Mouse (Mus musculus): ENCODE results near the gene Ppp4r3a. TPM values are rescaled to one million over a fixed set of nuclear protein-coding genes. Genes with fewer than 3 reads are reported as not detected.
A peak's percentile ranks its signal among the peaks of the same experiment; 100 is the strongest.

Gene Ppp4r3a
- total and polyA plus RNA-seq, 2 experiments from 2014 or later, result 16.4 to 36.1 TPM

DNA sequence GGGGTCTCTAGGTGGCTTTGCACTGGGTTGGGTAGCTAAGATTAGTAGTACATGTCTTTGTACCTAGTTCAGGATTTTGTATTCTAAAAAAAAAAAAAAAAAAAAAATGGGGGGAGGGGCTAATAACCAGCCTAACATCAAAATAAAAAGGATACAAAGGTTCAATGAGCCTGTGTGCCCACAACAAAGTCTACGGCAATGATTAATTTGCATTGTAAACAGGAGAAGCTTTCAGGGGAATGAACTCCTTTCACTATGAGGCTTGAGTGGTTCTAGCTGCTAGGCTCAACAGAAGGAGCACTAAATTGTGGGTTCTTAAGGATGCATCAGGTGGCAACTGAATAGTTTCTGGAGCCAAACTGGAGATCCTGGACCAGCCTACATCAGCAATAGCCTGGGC is 17.2 kb downstream of the Ppp4r3a start:
- TF ChIP-seq CTCF (IDR thresholded peaks at IDR 0.05), result no peak
- no peak overlapping the region for H3K9ac ChIP-seq (replicated peaks; ENCODE audit: low read length, poor library complexity, severe bottlenecking)
- no peak overlapping the region for H3K4me2 ChIP-seq (ENCODE audit: low read depth, low read length, poor library complexity, severe bottlenecking)
- 77% methylated on average over 1 of the region's 1 CpGs for WGBS
- H3K4me3 ChIP-seq (ENCODE audit: low read depth, low read length), result no peak overlapping the region
- H3K36me3 ChIP-seq (ENCODE audit: insufficient read depth, low read length), result peaks cover 11% of the 10 kb centered on the region; the same call in 1 of the 2 replicates
- DNase-seq (ENCODE audit: low spot score) (no peak), ATAC-seq (ENCODE audit: low FRiP score) (no peak)
- no peak overlapping the region for H3K27ac ChIP-seq (ENCODE audit: low read depth, low read length)
- no peaks in the 10 kb centered on the region for H3K9me3 ChIP-seq (ENCODE audit: low read length)
- no peaks in the 10 kb centered on the region for H3K27me3 ChIP-seq (ENCODE audit: insufficient read depth, low read length)
- H3K4me1 ChIP-seq (ENCODE audit: insufficient read depth, low read length), result no peaks in the 10 kb centered on the region

- peaks cover 41% of the 10 kb centered on the region for H3K36me3 ChIP-seq (ENCODE audit: insufficient read depth, low read length)
- H3K4me3 ChIP-seq (ENCODE audit: low read depth, low read length), result no peak overlapping the region
- H3K27me3 ChIP-seq (ENCODE audit: insufficient read depth, low read length), result no peaks in the 10 kb centered on the region
- H3K27ac ChIP-seq (ENCODE audit: low read depth, low read length), result no peak overlapping the region
- H3K9me3 ChIP-seq (ENCODE audit: low read length), result no peaks in the 10 kb centered on the region
- H3K4me2 ChIP-seq (ENCODE audit: low read depth, low read length, poor library complexity, severe bottlenecking), result no peak overlapping the region
- H3K4me1 ChIP-seq (ENCODE audit: insufficient read depth, low read length), result no peaks in the 10 kb centered on the region
- DNase-seq (ENCODE audit: low spot score) (no peak), ATAC-seq (ENCODE audit: low FRiP score) (no peak)
- no peak overlapping the region for H3K9ac ChIP-seq (replicated peaks; ENCODE audit: low read length, poor library complexity, severe bottlenecking)
- TF ChIP-seq CTCF (IDR thresholded peaks at IDR 0.05), result no peak
Observed at GRCm38 (mm10) chr12:101039956-101040355, 43.5 kb downstream of the Ppp4r3a start.

DNA sequence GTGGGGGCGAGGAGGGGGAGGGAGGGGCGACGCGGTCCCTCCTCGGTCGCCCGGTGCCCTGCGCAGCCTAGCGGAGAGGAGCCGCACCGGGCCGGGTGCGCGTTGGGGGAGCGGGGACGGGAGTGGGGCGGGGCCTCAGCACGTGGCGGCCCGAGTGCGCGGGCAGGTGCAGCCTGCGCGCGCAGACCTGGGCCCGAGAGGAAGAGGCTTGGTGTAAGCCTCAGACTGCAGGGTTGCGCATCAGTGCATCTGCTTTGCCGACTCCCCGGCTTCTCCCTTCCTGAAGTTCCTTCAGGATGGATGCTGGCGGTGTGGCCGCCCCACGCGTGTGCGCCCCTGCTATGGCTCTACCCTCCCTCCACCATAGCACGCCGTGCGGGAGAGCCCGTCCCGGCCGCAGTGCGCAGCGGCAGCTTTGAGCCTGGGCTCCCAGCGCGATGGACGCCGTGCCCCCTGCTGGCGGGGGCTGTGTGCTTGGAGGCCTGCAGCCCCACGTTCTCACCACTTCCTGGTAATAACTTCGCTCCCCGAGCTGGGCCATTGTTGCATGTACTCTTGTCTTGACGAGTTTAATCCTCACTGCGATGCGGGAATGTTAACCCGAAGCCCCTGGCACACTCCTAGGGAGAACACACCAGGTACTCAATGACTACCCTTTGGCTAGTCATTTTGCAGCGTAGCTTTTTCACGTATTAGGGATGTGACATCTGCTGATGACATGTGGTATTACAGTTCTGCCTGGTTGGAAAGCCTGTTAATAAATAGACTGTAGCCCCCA is 54.4 kb downstream of the Ppp4r3a start, which contains the start of gene Ccdc88c:
Ccdc88c (minus strand) TSS at position 103 of the 778 bp plus-strand sequence.
- Histone ChIP-seq H3K4me1 (ENCODE audit: insufficient read depth, low read length) (peaks cover 10% of the 10 kb centered on the region; the same call in 1 of the 2 replicates), H3K9ac (replicated peaks; ENCODE audit: low read length, poor library complexity, severe bottlenecking) (peak within 1 kb of the TSS; percentile 74), H3K4me3 (ENCODE audit: low read depth, low read length) (peak within 1 kb of the TSS; percentile 82), H3K9me3 (ENCODE audit: low read length) (no peaks in the 10 kb centered on the region), H3K27me3 (ENCODE audit: insufficient read depth, low read length) (no peaks in the 10 kb centered on the region), H3K36me3 (ENCODE audit: insufficient read depth, low read length) (no peaks in the 10 kb centered on the region), H3K27ac (ENCODE audit: low read depth, low read length) (peak within 1 kb of the TSS; percentile 77), H3K4me2 (ENCODE audit: low read depth, low read length, poor library complexity, severe bottlenecking) (peak within 1 kb of the TSS; percentile 85)
- peak; percentile 95 for DNase-seq (ENCODE audit: low spot score)
- ATAC-seq (ENCODE audit: low FRiP score), result peak; percentile 89
- peak; percentile 78 for TF ChIP-seq CTCF (IDR thresholded peaks at IDR 0.05)
- 0% methylated on average over 44 of the region's 56 CpGs for WGBS

DNA sequence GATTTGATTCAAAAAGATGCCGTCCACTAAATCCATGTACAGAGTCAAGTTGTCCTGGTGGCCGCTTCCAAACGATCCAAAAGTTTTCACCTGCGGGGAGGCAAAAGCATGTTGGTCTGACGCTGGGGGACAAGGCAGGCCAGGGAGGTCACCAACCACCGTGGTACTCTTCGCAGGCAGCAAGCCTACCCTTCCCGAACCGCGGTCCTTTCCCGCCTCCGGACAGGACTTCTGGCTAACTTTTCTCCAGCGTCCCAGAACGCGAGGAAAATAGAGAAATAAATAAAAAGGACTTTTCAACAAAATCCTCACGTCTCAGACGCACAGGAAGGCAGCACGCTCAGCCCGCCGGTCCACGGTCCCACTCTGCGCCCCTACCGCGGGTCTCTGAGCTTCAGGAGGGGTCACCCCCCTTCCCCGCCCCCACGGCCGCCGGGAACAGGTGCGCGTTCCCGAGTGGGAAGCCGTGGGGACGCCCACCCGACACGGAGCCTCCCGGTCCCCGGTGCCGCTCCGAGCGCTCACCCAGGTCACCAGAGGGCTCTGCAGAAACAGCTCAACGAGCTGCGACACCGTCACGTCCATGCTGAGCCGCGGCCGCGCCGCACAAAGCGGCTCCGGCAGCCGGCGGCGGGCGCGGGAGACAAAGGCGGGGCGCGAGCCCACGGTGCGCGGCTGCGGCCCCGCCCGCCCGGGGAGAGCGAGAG is 55.1 kb downstream of the Ppp4r3a start:
- peaks cover 10% of the 10 kb centered on the region; the same call in 1 of the 2 replicates for H3K4me1 ChIP-seq (ENCODE audit: insufficient read depth, low read length)
- ATAC-seq (ENCODE audit: low FRiP score) (no peak), DNase-seq (ENCODE audit: low spot score) (no peak)
- WGBS, result under 1% methylated on average over 56 of the region's 67 CpGs
- peak overlapping the region; percentile 82 for H3K4me3 ChIP-seq (ENCODE audit: low read depth, low read length)
- H3K36me3 ChIP-seq (ENCODE audit: insufficient read depth, low read length), result no peaks in the 10 kb centered on the region
- H3K4me2 ChIP-seq (ENCODE audit: low read depth, low read length, poor library complexity, severe bottlenecking), result peak overlapping the region; percentile 85
- H3K9ac ChIP-seq (replicated peaks; ENCODE audit: low read length, poor library complexity, severe bottlenecking), result peak overlapping the region; percentile 74
- no peaks in the 10 kb centered on the region for H3K27me3 ChIP-seq (ENCODE audit: insufficient read depth, low read length)
- TF ChIP-seq CTCF (IDR thresholded peaks at IDR 0.05), result no peak
- H3K27ac ChIP-seq (ENCODE audit: low read depth, low read length), result peak overlapping the region; percentile 77
- no peaks in the 10 kb centered on the region for H3K9me3 ChIP-seq (ENCODE audit: low read length)

DNA sequence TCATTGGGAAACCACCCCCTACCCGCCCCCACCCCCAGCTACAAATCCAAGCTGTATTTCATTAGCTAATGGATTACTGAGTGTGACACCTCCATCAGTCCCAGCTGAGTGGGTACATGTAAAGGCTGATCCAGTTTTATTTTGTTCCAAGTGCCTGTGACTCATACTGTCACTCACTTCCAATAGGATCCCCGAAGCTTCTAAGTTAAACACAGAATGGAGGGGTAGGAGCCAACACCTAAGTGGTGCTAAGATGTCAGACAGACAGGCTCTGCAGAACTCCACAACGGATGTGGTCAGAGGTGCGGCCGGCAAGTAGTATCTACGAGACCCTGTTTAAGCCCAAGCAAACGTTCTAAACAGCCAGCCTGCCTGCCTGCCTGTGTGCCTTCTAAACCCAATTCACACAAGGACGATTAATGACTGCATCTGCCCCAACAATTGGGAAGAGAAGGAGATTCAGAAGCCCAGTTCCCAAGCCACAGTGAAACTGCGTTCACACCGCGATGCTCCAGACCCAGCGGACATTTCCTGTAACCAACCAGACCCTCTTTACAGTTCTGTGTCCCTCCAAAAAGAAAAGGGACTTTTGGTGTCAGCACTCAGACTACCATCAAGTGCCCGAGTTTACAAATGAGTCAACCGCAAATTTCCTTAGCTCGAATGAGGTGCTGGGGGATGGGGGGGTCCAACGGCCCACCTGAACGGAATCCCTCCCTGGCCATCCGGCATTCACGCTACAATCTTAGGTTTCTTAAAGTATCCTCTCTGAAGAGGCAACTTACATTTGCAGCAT is 55.9 kb downstream of the Ppp4r3a start:
- under 1% methylated on average over 19 of the region's 19 CpGs for whole genome bisulfite sequencing
- H3K27ac ChIP-seq (ENCODE audit: low read depth, low read length), result 0 out of 2 replicates have a peak overlapping the region, but pooled peaks have one; percentile 18
- H3K4me1 ChIP-seq (ENCODE audit: insufficient read depth, low read length), result peaks cover 15% of the 10 kb centered on the region; the same call in 1 of the 2 replicates
- peak overlapping the region; percentile 85 for H3K4me2 ChIP-seq (ENCODE audit: low read depth, low read length, poor library complexity, severe bottlenecking)
- no peak for ATAC-seq (ENCODE audit: low FRiP score)
- no peaks in the 10 kb centered on the region for H3K27me3 ChIP-seq (ENCODE audit: insufficient read depth, low read length)
- H3K9ac ChIP-seq (replicated peaks; ENCODE audit: low read length, poor library complexity, severe bottlenecking), result peak overlapping the region; percentile 42; the same call in 1 of the 2 replicates
- TF ChIP-seq CTCF (IDR thresholded peaks at IDR 0.05), result no peak
- no peak for DNase-seq (ENCODE audit: low spot score)
- no peaks in the 10 kb centered on the region for H3K36me3 ChIP-seq (ENCODE audit: insufficient read depth, low read length)
- peak overlapping the region; percentile 82 for H3K4me3 ChIP-seq (ENCODE audit: low read depth, low read length)
- H3K9me3 ChIP-seq (ENCODE audit: low read length), result no peaks in the 10 kb centered on the region
